ENCODE assay signal across 20 mouse cellular contexts in the genomic region with DNA sequence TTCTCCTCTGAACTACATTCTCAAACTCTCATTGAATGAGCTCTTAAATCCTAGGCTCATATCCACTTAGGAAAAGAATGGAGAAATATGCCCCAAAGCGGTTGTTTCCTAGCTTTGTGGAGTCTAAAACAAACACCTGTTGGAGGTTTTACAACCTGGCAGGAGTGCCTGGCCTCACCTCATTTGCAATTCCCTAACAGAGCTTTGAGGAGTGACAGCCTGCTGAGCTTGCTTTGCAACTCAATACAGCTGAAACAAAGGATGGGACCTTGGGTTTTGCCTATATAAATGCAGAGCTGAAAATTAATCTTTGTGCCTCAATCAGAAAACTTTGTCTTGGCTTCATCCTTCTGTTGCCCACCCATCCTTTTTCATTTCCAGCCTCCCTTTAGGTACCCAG.
"Had no signal": no experiment of that assay in that cellular context is flagged by ENCODE, and none has a peak within 500 bp of the region (broad histone marks: within the 10 kb centered on the region; RNA-seq: fewer than 3 reads in every experiment).

No protein-coding gene starts in this region.

- H3K9me3 ChIP-seq: kidney, embryonic 15.5 days; liver, embryonic 13.5 days; midbrain, embryonic 12.5 days; midbrain, embryonic 15.5 days; neural tube, embryonic 12.5 days; neural tube, embryonic 15.5 days had no signal

- H3K4me2 ChIP-seq: kidney, embryonic 15.5 days; limb, embryonic 13.5 days; liver, embryonic 13.5 days; lung, embryonic 14.5 days; midbrain, embryonic 12.5 days; midbrain, embryonic 15.5 days; neural tube, embryonic 12.5 days; neural tube, embryonic 15.5 days had no signal

- H3K36me3 ChIP-seq: kidney, embryonic 15.5 days; limb, embryonic 13.5 days; liver, embryonic 13.5 days; midbrain, embryonic 12.5 days; midbrain, embryonic 15.5 days; neural tube, embryonic 12.5 days; neural tube, embryonic 15.5 days had no signal

- H3K4me1 ChIP-seq: kidney, embryonic 15.5 days; liver, embryonic 13.5 days; midbrain, embryonic 12.5 days; midbrain, embryonic 15.5 days; neural tube, embryonic 12.5 days; neural tube, embryonic 15.5 days had no signal

- H3K9ac ChIP-seq: kidney, embryonic 15.5 days; limb, embryonic 13.5 days; liver, embryonic 13.5 days; lung, embryonic 14.5 days; midbrain, embryonic 12.5 days; midbrain, embryonic 15.5 days; neural tube, embryonic 12.5 days; neural tube, embryonic 15.5 days had no signal

- H3K27me3 ChIP-seq: kidney, embryonic 15.5 days; limb, embryonic 13.5 days; liver, embryonic 13.5 days; midbrain, embryonic 12.5 days; midbrain, embryonic 15.5 days; neural tube, embryonic 12.5 days; neural tube, embryonic 15.5 days had no signal

- H3K27ac ChIP-seq: kidney, embryonic 15.5 days; limb, embryonic 13.5 days; liver, embryonic 13.5 days; macrophage; midbrain, embryonic 12.5 days; midbrain, embryonic 15.5 days; neural tube, embryonic 12.5 days; neural tube, embryonic 15.5 days; stomach, postnatal 0 days had no signal

- ATAC-seq: lung, postnatal 0 days; midbrain, embryonic 15.5 days had no signal

- DNase-seq: kidney, adult 8-10 months; kidney, postnatal 10 days; kidney, postnatal 4 days; liver, embryonic 13.5 days; lung, embryonic 14.5 days; right cerebral cortex, adult 18-20 months; right cerebral cortex, postnatal 14 days; right cerebral cortex, postnatal 4 days; thymus, adult 2 months; thymus, postnatal 14 days; thymus, postnatal 4 days had no signal

- H3K4me3 ChIP-seq: kidney, embryonic 15.5 days; limb, embryonic 13.5 days; liver, embryonic 13.5 days; midbrain, embryonic 12.5 days; midbrain, embryonic 15.5 days; neural tube, embryonic 12.5 days; neural tube, embryonic 15.5 days had no signal
